Mouse (Mus musculus) induced T-regulatory cell, adult 2 months (primary cell): Measurements from ENCODE around the gene Suds3.

Experiments
- DNase-seq: peaks from one replicate; pipeline ENCODE4 v3.0.0-alpha.2; 2012; ENCODE audit warnings: low read depth

Gene Suds3

GRCm38 (mm10) chr5:117045101-117045500 is 70.8 kb downstream of the Suds3 start:
- no peak for DNase-seq

DNA sequence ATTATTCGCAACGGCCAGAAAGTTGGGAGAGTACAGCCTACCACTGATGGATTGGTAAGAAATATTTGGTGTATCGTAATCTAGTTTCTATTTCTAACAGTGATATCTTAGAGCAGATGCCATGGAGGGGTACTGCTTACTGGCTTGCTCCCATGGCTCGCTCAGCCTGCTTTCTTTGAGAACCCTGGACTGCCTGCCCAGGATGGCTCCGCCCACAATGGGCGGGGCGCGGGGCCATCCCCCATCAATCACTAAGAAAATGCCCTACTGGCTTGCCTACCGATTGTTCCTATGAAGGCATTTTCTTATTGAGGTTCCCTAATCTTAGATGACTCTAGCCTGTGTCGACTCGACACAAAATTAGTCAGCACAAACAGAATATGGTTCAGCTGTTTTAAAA is 73.3 kb downstream of the Suds3 start:
- no peak for DNase-seq
